Mouse (Mus musculus): Measurements from ENCODE around the gene Exoc3l4. TPM values are rescaled to one million over a fixed set of nuclear protein-coding genes. Genes with fewer than 3 reads are reported as not detected.
A peak's percentile ranks its signal among the peaks of the same experiment; 100 is the strongest.

Gene Exoc3l4
- 5.5 and 6.5 TPM in 2 replicates for polyA plus RNA-seq (2012; rRNA removed)

DNA sequence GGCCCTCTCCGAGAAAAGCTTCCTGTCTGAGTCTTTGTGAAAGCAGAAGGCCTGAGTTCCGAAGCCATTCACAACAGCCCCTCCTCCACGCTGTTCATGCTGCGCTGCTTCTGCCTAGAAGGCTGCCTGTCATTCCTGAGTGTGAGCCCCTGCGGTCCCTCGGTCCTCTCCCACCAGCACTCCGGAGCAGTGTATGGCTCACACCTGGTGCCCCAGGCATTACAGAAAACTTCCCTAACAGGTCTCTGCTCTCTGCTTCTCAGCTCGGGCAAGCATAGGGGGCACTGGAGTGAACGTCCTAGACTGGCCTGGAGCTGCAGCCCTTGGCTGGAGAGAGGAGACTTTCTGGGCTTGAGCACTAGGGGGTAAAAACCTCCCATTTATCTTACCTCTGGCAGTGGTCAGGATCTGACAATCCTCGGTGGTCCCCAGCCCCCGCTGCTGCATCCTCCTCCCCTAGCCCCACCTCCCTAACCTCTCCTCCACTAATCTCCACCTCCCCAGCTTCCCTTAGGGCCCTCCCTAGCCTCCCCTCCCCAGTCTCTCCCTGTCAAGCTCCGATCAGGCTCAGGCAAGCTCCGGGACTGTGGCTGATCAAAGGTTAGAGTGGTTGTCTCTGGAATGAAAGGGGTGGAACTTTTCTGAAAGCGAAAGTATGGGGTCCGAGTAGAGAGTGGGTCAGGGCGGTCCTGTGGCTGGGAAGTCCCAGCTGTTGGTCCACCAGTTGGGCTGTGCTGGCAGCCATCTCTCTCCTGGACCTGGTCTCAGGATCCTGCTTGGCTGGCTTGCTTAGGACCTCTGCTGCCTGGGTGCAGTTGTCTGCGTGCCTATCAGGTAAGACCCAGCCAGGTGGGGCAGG lies at the start of gene Exoc3l4:
Exoc3l4 (plus strand) TSS at position 97 of the 859 bp plus-strand sequence.
- TF ChIP-seq POLR2A (IDR thresholded peaks at IDR 0.05; ENCODE audit: control insufficient read depth, low read depth, low read length) (no peak), CTCF (IDR thresholded peaks at IDR 0.05; ENCODE audit: control insufficient read depth, insufficient read depth, insufficient replicate concordance, low read depth, low read length) (no peak)
- Histone ChIP-seq H3K4me1 (ENCODE audit: control insufficient read depth, insufficient read depth, low read length) (peaks cover 9% of the 10 kb centered on the region), H3K36me3 (ENCODE audit: control insufficient read depth, insufficient read depth, low read length) (no peaks in the 10 kb centered on the region), H3K27ac (ENCODE audit: control insufficient read depth, insufficient read depth, low read depth, low read length) (no peak within 1 kb of the TSS), H3K27me3 (ENCODE audit: control insufficient read depth, insufficient read depth, low read length) (no peaks in the 10 kb centered on the region), H3K4me3 (ENCODE audit: control insufficient read depth, low read depth, low read length) (peak within 1 kb of the TSS; percentile 19)

DNA sequence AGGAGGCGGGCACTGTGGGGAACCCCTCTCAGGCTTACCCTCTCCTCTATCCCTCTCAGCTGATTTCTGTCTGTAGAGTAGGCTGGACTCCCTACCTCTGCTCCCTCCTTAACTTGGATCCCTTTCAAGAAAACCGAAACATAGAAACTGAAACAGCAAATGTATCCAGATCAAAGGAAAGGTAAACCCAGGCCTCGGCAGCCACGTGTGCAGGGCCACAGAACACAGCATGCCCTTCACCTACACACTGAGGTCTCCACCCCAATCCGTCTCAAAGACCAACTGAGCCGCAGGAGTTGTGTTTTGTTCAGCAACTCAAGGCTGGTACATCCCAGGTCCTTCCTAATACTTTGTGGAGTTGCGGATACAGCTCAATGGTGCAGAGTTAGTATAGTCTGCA lies 49.8 kb upstream of the Exoc3l4 start:
- no peak for TF ChIP-seq CTCF (IDR thresholded peaks at IDR 0.05; ENCODE audit: control insufficient read depth, insufficient read depth, insufficient replicate concordance, low read depth, low read length)
- no peak for TF ChIP-seq POLR2A (IDR thresholded peaks at IDR 0.05; ENCODE audit: control insufficient read depth, low read depth, low read length)
- Histone ChIP-seq H3K4me1 (ENCODE audit: control insufficient read depth, insufficient read depth, low read length) (peaks cover 15% of the 10 kb centered on the region), H3K36me3 (ENCODE audit: control insufficient read depth, insufficient read depth, low read length) (no peaks in the 10 kb centered on the region)

DNA sequence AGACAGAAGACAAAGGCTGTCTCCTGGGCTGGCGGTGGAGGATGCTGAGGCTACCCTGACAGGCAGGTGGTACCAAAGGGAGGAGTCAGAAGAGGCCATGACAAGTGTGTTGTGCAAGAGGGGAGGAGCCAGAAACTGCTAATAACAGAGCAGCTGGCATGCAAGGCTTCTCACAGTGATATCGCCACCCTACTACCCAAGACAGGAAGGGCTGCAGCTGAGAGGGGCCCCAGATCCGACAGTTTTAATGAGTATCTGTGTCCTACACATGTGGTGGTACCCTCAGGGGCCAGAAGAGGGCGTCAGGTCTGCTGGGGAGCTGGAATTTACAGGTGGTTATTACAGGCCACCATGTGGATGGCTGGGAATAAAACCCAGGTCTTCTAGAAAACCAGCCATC lies 46.6 kb upstream of the Exoc3l4 start:
- Histone ChIP-seq H3K4me1 (ENCODE audit: control insufficient read depth, insufficient read depth, low read length) (peaks cover 16% of the 10 kb centered on the region), H3K4me3 (ENCODE audit: control insufficient read depth, low read depth, low read length) (no peak overlapping the region), H3K27ac (ENCODE audit: control insufficient read depth, insufficient read depth, low read depth, low read length) (no peak overlapping the region), H3K36me3 (ENCODE audit: control insufficient read depth, insufficient read depth, low read length) (no peaks in the 10 kb centered on the region), H3K27me3 (ENCODE audit: control insufficient read depth, insufficient read depth, low read length) (no peaks in the 10 kb centered on the region)
- TF ChIP-seq CTCF (IDR thresholded peaks at IDR 0.05; ENCODE audit: control insufficient read depth, insufficient read depth, insufficient replicate concordance, low read depth, low read length) (peak; percentile 12; the same call in 1 of the 2 replicates), POLR2A (IDR thresholded peaks at IDR 0.05; ENCODE audit: control insufficient read depth, low read depth, low read length) (no peak)

More for the DNA sequence above, 49.8 kb upstream of the Exoc3l4 start:
- Histone ChIP-seq H3K27me3 (ENCODE audit: control insufficient read depth, insufficient read depth, low read length) (no peaks in the 10 kb centered on the region), H3K4me3 (ENCODE audit: control insufficient read depth, low read depth, low read length) (no peak overlapping the region), H3K27ac (ENCODE audit: control insufficient read depth, insufficient read depth, low read depth, low read length) (no peak overlapping the region)

DNA sequence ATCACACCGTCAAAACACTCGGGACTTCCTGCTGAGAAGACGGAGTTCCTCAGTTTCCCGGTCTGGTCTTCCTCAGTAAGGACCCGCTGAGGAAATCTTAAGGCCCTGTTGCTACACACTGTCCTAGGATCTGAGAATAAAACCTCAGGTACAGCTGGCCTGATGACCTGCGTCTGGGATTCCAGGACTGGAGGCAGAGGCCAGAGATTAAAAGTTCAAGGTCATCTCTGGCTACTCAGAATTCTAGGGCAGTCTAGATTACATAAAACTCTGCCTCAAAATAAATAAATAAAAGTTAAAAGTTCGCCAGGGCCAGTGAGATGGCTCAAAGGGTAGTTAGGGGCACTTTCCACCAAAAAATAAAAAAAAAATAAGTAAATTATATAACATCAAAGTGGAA lies 44.9 kb upstream of the Exoc3l4 start:
- Histone ChIP-seq H3K4me1 (ENCODE audit: control insufficient read depth, insufficient read depth, low read length) (peaks cover 14% of the 10 kb centered on the region), H3K36me3 (ENCODE audit: control insufficient read depth, insufficient read depth, low read length) (no peaks in the 10 kb centered on the region), H3K27me3 (ENCODE audit: control insufficient read depth, insufficient read depth, low read length) (no peaks in the 10 kb centered on the region), H3K4me3 (ENCODE audit: control insufficient read depth, low read depth, low read length) (no peak overlapping the region), H3K27ac (ENCODE audit: control insufficient read depth, insufficient read depth, low read depth, low read length) (no peak overlapping the region)
- TF ChIP-seq CTCF (IDR thresholded peaks at IDR 0.05; ENCODE audit: control insufficient read depth, insufficient read depth, insufficient replicate concordance, low read depth, low read length) (no peak), POLR2A (IDR thresholded peaks at IDR 0.05; ENCODE audit: control insufficient read depth, low read depth, low read length) (no peak)

DNA sequence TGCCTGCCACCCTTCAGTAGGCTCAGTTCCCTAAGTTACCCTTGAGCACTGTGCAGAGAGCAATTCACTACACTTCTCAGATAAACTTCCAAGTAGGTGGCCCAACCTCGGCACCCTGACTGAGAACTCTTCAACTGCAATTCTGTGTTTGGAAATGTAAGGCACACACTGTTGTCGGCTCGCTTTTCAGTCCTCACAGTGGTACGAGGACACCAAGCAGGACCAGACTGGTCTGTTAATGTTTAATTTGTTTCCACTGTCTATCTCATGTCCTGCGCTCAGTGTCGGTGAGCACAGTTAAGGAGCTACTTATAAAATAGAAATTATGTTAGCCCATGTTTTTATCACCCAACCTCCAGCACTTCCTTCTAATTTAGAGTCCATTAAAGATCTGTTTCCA lies 43.4 kb upstream of the Exoc3l4 start:
- peaks cover 14% of the 10 kb centered on the region for H3K4me1 ChIP-seq (ENCODE audit: control insufficient read depth, insufficient read depth, low read length)

DNA sequence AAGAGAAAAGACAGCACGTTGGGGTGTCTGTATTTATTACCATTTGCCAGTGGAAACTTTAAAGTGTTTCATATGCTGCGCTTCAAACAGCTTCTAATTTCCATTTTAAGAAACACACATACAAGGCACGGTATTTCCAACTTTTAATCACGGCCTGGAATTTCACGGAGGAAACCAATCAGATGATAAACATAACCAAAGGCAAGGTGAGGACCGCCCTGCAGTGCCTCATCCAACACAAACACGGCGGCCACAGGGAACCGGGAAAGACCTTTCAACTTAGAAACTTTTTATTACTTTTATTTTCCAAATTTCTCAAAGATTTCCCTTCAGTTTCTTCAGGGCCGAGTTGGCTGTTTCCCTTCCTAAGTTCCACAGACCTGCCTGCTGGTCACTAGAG lies 42.1 kb upstream of the Exoc3l4 start:
- H3K27ac ChIP-seq (ENCODE audit: control insufficient read depth, insufficient read depth, low read depth, low read length), result no peak overlapping the region
- no peak overlapping the region for H3K4me3 ChIP-seq (ENCODE audit: control insufficient read depth, low read depth, low read length)
- no peak for TF ChIP-seq POLR2A (IDR thresholded peaks at IDR 0.05; ENCODE audit: control insufficient read depth, low read depth, low read length)
- no peak for TF ChIP-seq CTCF (IDR thresholded peaks at IDR 0.05; ENCODE audit: control insufficient read depth, insufficient read depth, insufficient replicate concordance, low read depth, low read length)
- H3K27me3 ChIP-seq (ENCODE audit: control insufficient read depth, insufficient read depth, low read length), result no peaks in the 10 kb centered on the region
- H3K36me3 ChIP-seq (ENCODE audit: control insufficient read depth, insufficient read depth, low read length), result no peaks in the 10 kb centered on the region
- H3K4me1 ChIP-seq (ENCODE audit: control insufficient read depth, insufficient read depth, low read length), result peaks cover 15% of the 10 kb centered on the region

More for the DNA sequence above, 43.4 kb upstream of the Exoc3l4 start:
- H3K4me3 ChIP-seq (ENCODE audit: control insufficient read depth, low read depth, low read length), result no peak overlapping the region
- H3K27ac ChIP-seq (ENCODE audit: control insufficient read depth, insufficient read depth, low read depth, low read length), result no peak overlapping the region
- H3K27me3 ChIP-seq (ENCODE audit: control insufficient read depth, insufficient read depth, low read length), result no peaks in the 10 kb centered on the region
- no peaks in the 10 kb centered on the region for H3K36me3 ChIP-seq (ENCODE audit: control insufficient read depth, insufficient read depth, low read length)
- TF ChIP-seq POLR2A (IDR thresholded peaks at IDR 0.05; ENCODE audit: control insufficient read depth, low read depth, low read length) (no peak), CTCF (IDR thresholded peaks at IDR 0.05; ENCODE audit: control insufficient read depth, insufficient read depth, insufficient replicate concordance, low read depth, low read length) (no peak)

DNA sequence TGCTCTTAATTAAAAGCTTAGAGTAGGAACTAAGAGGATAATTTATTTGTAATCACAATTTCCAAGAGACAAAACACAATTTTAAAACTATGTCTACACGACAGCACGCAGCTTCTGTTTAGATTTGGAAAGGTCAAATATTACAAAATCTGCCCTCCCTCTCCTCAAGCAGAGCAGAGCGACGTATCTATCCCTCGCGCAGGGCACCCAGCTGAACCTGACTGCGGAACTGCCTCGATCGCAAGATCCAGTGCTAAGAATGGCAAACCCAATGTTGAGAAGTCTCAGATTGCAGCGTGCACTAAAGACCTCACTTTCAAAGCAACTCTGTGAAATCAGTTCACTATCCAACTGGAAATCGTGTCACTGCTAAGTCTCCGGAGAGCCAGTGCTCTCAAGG lies 41.3 kb upstream of the Exoc3l4 start:
- no peak for TF ChIP-seq POLR2A (IDR thresholded peaks at IDR 0.05; ENCODE audit: control insufficient read depth, low read depth, low read length)
- TF ChIP-seq CTCF (IDR thresholded peaks at IDR 0.05; ENCODE audit: control insufficient read depth, insufficient read depth, insufficient replicate concordance, low read depth, low read length), result no peak
- Histone ChIP-seq H3K27ac (ENCODE audit: control insufficient read depth, insufficient read depth, low read depth, low read length) (peak overlapping the region; percentile 46; the same call in 1 of the 2 replicates), H3K27me3 (ENCODE audit: control insufficient read depth, insufficient read depth, low read length) (no peaks in the 10 kb centered on the region), H3K4me1 (ENCODE audit: control insufficient read depth, insufficient read depth, low read length) (peaks cover 15% of the 10 kb centered on the region), H3K36me3 (ENCODE audit: control insufficient read depth, insufficient read depth, low read length) (no peaks in the 10 kb centered on the region), H3K4me3 (ENCODE audit: control insufficient read depth, low read depth, low read length) (peak overlapping the region; percentile 41)
